Mouse (Mus musculus): ENCODE data around the gene Ankar. TPM values are rescaled to one million over a fixed set of nuclear protein-coding genes. Genes with fewer than 3 reads are reported as not detected.

The Ankar gene
- polyA plus RNA-seq, 1 experiment from 2014 or later = not detected

DNA sequence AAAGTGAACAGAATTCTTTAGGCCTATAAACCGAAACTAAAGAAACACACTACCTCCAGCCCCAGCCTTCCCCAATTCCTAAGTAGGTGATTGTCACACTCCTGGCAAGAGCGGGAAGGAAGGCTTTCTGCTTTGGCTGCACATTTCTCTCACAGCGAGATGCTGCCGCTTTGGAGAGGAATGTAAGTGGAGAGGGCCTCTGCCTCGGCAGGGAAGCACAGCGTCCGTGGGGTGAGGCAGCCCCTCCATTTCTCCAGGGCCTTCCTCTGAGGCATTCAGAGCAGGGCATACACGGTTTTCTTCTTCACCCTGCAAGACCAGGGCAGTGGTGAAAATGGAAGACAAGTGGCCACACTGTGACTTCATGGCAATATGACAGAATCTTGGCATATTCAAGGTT lies 22.3 kb upstream of the Ankar start:
- 40% methylated on average over 8 of the region's 8 CpGs for WGBS

DNA sequence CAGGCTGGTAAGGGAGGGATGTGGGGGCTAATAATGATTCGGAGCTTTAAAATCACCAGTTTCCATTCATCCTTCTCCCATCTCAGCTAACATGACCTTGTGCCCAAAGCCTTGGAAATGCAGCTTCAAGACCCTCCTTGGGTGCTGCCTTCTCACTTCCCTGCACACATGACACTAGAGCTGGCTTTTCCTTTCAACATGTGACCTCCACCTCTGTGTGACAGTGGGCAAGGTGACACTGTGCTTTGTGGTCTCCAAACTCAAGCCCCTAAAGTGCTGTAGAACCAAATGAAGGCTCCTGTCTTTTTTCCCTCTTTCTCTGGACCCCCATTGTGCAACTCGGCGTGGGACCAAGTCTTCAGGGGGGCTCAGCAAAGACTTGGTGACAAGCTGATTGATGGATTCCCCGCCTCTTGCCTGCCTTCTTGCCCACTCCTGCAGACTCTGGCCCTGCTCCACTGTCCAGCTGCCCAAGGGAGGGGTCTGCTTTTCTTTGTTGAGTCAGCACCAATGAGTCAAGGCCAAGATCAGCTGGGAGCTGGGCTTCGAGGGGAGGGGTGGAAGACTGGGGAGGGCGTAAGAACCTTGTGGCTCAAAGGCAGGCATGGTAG lies 19.8 kb upstream of the Ankar start:
- peak; percentile 78 for ATAC-seq (ENCODE audit: low FRiP score)
- Histone ChIP-seq H3K9ac (no peak overlapping the region), H3K4me3 (no peak overlapping the region), H3K36me3 (peaks cover 14% of the 10 kb centered on the region), H3K9me3 (no peaks in the 10 kb centered on the region), H3K27ac (no peak overlapping the region), H3K27me3 (no peaks in the 10 kb centered on the region), H3K4me2 (no peak overlapping the region), H3K4me1 (replicated peaks) (peaks cover 6% of the 10 kb centered on the region)
- 21% methylated on average over 6 of the region's 6 CpGs for WGBS

More for the DNA sequence above, 22.3 kb upstream of the Ankar start:
- no peak overlapping the region for H3K9ac ChIP-seq
- no peak overlapping the region for H3K27ac ChIP-seq
- H3K4me1 ChIP-seq (replicated peaks) = peaks cover 6% of the 10 kb centered on the region
- ATAC-seq (ENCODE audit: low FRiP score) = no peak
- no peak overlapping the region for H3K4me3 ChIP-seq
- no peaks in the 10 kb centered on the region for H3K27me3 ChIP-seq
- H3K36me3 ChIP-seq = peaks cover 5% of the 10 kb centered on the region; the same call in 1 of the 2 replicates
- H3K4me2 ChIP-seq = no peak overlapping the region
- H3K9me3 ChIP-seq = no peaks in the 10 kb centered on the region

DNA sequence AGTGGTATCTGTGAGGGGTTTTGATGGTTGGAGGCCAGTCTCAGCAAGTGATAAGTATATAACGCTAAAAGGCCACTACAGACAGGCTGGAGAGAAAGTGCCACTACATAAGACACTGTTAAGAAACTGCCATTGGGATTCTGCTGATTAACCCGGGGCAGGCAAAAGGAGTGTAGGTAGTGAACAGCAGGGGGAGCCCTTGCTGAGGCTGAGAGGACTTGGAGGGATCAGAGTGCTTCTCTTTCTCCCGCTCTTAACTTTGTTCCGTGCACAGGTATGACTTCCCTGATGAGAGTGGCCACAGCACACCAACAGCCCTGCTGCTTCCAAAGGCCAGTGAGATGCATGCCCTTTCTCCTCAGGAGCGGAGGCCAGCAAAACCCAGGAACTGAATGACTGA lies 18.5 kb upstream of the Ankar start:
- no peak overlapping the region for H3K9ac ChIP-seq
- no peak overlapping the region for H3K4me3 ChIP-seq
- H3K27me3 ChIP-seq = no peaks in the 10 kb centered on the region
- WGBS = 25% methylated on average over 5 of the region's 5 CpGs
- peaks cover 26% of the 10 kb centered on the region for H3K36me3 ChIP-seq
- no peak overlapping the region for H3K4me2 ChIP-seq
- H3K9me3 ChIP-seq = no peaks in the 10 kb centered on the region
- no peak overlapping the region for H3K27ac ChIP-seq
- H3K4me1 ChIP-seq (replicated peaks) = peaks cover 10% of the 10 kb centered on the region
- no peak for ATAC-seq (ENCODE audit: low FRiP score)

DNA sequence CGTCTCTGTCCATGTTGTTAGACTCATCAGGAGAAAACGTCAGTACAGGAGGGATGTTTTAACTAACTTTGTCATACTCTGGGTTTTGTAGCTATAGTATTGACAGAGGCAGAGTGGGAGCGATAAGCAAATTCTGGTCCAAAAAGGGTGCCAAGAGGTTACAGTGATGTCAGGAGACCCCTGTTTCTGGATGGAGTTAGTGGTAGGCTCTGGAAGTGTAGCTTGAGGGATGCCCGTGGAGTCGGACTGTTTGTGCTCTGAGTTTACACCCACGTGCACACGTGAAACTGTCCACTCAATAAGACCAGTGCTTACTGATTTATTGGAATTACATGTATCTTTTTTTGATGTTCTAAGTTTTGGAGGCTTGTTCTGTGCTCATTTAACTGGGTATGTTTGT lies 17.2 kb upstream of the Ankar start:
- no peaks in the 10 kb centered on the region for H3K27me3 ChIP-seq
- no peak overlapping the region for H3K27ac ChIP-seq
- 93% methylated on average over 7 of the region's 7 CpGs for WGBS
- no peaks in the 10 kb centered on the region for H3K9me3 ChIP-seq
- H3K9ac ChIP-seq = no peak overlapping the region
- H3K4me3 ChIP-seq = no peak overlapping the region
- H3K4me2 ChIP-seq = no peak overlapping the region
- peaks cover 20% of the 10 kb centered on the region for H3K4me1 ChIP-seq (replicated peaks)
- ATAC-seq (ENCODE audit: low FRiP score) = no peak
- peaks cover 37% of the 10 kb centered on the region for H3K36me3 ChIP-seq

DNA sequence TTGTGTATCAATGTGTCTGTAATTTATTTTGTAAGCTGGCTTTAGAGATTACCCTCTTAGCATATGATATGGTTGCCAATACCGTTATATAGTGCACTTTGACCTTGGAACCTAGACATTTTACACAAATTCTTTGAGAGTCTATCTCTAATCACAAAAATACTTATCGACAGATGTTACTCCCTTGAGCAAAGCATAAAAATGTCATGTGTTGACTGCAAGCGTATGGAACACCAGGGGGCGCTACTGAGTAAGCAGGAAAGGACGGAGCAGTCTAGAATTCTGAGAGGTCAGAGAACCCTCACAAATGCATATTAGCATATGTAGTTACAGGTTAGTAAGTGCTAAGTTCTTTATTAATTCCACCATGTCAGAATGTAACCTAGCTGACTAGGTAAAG lies 16.5 kb upstream of the Ankar start:
- no peak for ATAC-seq (ENCODE audit: low FRiP score)
- no peaks in the 10 kb centered on the region for H3K9me3 ChIP-seq
- no peak overlapping the region for H3K27ac ChIP-seq
- no peak overlapping the region for H3K4me2 ChIP-seq
- H3K27me3 ChIP-seq = no peaks in the 10 kb centered on the region
- no peak overlapping the region for H3K9ac ChIP-seq
- no peak overlapping the region for H3K4me3 ChIP-seq
- WGBS = 14% methylated on average over 5 of the region's 5 CpGs
- H3K36me3 ChIP-seq = peaks cover 38% of the 10 kb centered on the region
- H3K4me1 ChIP-seq (replicated peaks) = peaks cover 26% of the 10 kb centered on the region

DNA sequence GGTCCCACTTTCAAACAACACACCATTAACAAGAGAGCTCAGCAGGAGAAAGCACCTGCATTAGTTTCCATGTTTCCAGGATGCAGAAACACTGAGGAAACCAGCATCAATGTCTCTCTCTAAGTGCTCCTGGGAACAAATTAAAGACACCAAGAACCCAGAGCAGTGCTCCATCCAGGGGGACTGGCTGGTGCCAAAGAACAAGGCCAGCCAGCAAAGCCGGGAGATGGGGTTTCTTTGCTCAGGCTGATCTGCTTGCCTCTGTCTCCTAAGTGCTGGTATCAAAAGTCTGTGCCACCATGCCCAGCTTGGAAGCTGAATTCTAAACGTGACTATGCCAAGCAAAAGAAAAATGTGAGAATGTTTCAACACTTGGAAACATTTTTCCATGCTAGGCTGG lies 16.0 kb upstream of the Ankar start:
- H3K4me3 ChIP-seq = no peak overlapping the region
- no peaks in the 10 kb centered on the region for H3K27me3 ChIP-seq
- peaks cover 28% of the 10 kb centered on the region for H3K4me1 ChIP-seq (replicated peaks)
- H3K4me2 ChIP-seq = no peak overlapping the region
- no peaks in the 10 kb centered on the region for H3K9me3 ChIP-seq
- no peak overlapping the region for H3K9ac ChIP-seq
- no peak for ATAC-seq (ENCODE audit: low FRiP score)
- no peak overlapping the region for H3K27ac ChIP-seq
- 52% methylated on average over 2 of the region's 2 CpGs for WGBS
- H3K36me3 ChIP-seq = peaks cover 38% of the 10 kb centered on the region

DNA sequence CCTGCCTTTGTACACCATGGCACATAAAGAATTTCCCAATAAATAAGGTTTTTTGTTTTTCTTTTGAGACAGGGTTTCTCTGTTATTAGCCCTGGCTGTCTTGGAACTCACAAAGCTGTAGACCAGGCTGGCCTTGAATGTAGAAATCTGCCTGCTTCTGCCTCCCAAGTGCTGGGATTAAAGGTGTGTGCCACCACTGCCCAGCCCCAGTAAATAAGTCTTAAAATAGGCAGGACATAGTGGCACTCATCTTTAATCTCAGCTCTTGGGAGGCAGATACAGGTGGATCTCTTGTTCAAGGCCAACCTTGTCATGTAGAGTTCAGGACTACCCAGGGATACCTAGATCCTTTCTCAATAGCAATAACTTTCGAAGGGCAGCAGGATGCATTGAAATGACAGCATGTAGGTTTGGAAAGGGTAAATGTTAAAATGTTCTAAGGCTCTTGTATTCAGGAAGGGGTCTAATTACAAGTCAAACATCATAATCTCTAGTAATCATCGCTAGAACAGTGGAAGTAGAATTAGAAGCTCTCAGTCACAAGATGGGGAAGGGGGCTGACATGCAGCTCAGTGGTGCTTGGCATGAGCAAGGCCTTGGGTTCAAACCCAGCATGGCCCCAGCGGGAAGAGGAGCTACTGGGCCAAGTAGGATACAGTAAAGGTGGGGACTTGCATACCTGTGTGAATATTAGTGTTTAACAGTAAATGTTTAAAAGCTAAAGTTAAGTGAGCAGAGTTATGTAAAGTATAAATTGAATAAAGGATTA lies 15.4 kb upstream of the Ankar start:
- no peak overlapping the region for H3K4me2 ChIP-seq
- no peaks in the 10 kb centered on the region for H3K9me3 ChIP-seq
- H3K9ac ChIP-seq = no peak overlapping the region
- peaks cover 28% of the 10 kb centered on the region for H3K4me1 ChIP-seq (replicated peaks)
- WGBS = 90% methylated on average over 3 of the region's 3 CpGs
- no peak overlapping the region for H3K4me3 ChIP-seq
- H3K36me3 ChIP-seq = peaks cover 38% of the 10 kb centered on the region
- no peak overlapping the region for H3K27ac ChIP-seq
- no peak for ATAC-seq (ENCODE audit: low FRiP score)
- H3K27me3 ChIP-seq = no peaks in the 10 kb centered on the region

DNA sequence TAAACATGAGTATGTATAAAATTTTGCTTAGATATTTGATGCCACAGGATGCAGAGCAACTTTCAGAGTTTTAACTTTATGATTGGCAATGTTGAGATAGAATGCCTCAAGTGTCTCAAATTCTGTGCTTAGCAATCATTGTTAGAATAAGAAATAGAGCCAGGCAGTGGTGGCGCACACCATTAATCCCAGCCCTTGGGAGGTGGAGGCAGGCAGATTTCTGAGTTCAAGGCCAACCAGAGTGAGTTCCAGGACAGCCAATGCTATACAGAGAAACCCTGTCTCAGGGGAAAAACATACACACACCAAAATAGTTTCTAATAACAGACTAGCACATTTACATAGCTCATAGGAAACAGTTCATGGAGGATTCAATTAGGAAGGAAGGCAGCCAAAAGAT lies 14.7 kb upstream of the Ankar start:
- peaks cover 23% of the 10 kb centered on the region for H3K4me1 ChIP-seq (replicated peaks)
- H3K9me3 ChIP-seq = no peaks in the 10 kb centered on the region
- WGBS = 92% methylated on average over 1 of the region's 1 CpGs
- no peaks in the 10 kb centered on the region for H3K27me3 ChIP-seq
- H3K36me3 ChIP-seq = peaks cover 38% of the 10 kb centered on the region
- no peak overlapping the region for H3K27ac ChIP-seq
- no peak overlapping the region for H3K9ac ChIP-seq
- no peak overlapping the region for H3K4me3 ChIP-seq
- no peak for ATAC-seq (ENCODE audit: low FRiP score)
- no peak overlapping the region for H3K4me2 ChIP-seq

DNA sequence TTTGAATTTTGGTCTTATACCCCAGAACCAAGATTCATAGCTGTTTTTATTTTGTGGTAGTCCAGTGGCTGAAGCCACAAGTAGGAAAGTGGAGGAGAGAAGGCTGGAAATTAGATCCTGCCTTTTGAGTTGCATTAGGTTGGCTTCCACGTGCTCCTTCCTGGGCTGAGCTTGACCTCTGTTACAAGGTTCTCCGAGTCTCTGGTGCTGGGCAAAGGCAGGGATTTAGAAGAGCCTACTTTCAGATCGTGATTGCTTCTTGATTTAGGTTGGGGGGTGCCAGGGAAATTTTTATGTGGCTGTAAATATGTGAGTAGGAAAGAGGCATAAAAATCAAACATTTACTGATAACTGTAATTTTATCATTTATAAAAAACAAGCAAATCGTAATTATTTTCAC lies 14.2 kb upstream of the Ankar start:
- Histone ChIP-seq H3K36me3 (peaks cover 38% of the 10 kb centered on the region), H3K9ac (no peak overlapping the region), H3K9me3 (no peaks in the 10 kb centered on the region), H3K4me2 (no peak overlapping the region), H3K4me1 (replicated peaks) (peaks cover 22% of the 10 kb centered on the region), H3K27ac (no peak overlapping the region), H3K27me3 (no peaks in the 10 kb centered on the region), H3K4me3 (no peak overlapping the region)
- WGBS = 75% methylated on average over 4 of the region's 4 CpGs
- no peak for ATAC-seq (ENCODE audit: low FRiP score)

DNA sequence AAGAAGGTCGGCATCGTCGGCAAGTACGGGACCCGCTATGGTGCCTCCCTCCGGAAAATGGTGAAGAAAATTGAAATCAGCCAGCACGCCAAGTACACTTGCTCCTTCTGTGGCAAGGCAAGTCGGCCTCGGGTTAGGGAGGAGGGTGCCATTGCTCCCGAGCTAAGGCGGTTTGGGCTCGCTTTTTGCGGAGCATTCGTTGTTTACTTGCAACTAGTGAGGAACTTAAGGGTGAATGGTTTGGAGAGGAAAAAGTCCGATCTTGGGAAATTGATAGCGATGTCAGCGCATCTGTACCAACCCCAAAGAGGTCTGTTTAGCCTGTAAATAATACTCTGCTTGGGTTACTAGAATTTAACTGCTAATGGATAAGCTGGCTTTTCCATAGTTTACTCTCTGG lies 11.3 kb upstream of the Ankar start:
- Histone ChIP-seq H3K9me3 (no peaks in the 10 kb centered on the region), H3K4me3 (peak overlapping the region; percentile 76), H3K27ac (peak overlapping the region; percentile 91), H3K4me1 (replicated peaks) (peaks cover 22% of the 10 kb centered on the region), H3K4me2 (peak overlapping the region; percentile 69), H3K9ac (peak overlapping the region; percentile 89), H3K27me3 (no peaks in the 10 kb centered on the region), H3K36me3 (peaks cover 33% of the 10 kb centered on the region)
- ATAC-seq (ENCODE audit: low FRiP score) = no peak
- 1% methylated on average over 17 of the region's 17 CpGs for WGBS

DNA sequence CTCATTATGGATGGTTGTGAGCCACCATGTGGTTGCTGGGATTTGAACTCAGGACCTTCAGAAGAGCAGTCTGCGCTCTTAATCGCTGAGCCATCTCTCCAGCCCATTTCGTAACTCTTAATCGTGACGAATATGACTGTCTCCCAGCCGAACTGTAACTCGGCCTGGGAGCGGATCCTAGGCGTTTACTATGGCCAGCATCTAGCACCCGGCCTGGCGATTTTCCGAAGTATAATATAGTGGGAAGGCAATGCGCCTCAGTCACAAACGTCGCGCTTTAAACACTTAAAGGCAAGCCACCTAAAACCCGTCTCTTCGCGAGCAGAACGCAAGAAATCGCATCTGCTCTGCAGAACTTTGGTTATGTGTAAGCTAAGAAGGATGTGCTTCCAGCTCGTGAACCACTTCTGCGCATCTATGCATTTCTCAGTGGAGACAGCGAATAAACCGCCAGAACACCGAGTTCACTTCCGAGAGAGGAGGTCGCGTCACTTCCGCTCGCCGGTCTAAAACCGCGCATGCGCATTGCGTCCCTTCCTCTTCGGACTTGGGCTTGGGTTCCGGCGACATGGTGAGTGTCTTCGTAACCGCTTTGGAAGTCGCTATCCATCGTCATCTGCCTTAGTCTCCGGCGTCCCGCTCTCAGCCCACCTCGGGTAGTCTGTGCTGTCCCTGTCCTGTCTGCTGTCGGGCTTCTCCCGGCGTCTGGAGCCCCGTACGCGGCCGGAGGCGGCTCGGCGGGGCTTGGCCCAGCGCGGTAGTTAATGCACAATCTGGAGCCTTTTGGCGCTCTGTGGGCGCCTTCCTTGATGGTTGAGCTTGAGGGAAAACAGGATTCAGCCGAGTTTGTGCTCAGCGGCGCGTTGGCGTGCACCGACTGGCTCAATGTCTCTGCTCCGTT lies 10.6 kb upstream of the Ankar start, which contains the start of gene Rpl37a:
Rpl37a (plus strand) TSS at position 538 of the 901 bp plus-strand sequence.
- Histone ChIP-seq H3K9ac (peak within 1 kb of the TSS; percentile 89), H3K36me3 (peaks cover 32% of the 10 kb centered on the region), H3K9me3 (no peaks in the 10 kb centered on the region), H3K4me1 (replicated peaks) (peaks cover 22% of the 10 kb centered on the region), H3K4me3 (peak within 1 kb of the TSS; percentile 76), H3K4me2 (peak within 1 kb of the TSS; percentile 69), H3K27me3 (no peaks in the 10 kb centered on the region), H3K27ac (peak within 1 kb of the TSS; percentile 91)
- 3% methylated on average over 68 of the region's 68 CpGs for WGBS
- ATAC-seq (ENCODE audit: low FRiP score) = peak; percentile 95

DNA sequence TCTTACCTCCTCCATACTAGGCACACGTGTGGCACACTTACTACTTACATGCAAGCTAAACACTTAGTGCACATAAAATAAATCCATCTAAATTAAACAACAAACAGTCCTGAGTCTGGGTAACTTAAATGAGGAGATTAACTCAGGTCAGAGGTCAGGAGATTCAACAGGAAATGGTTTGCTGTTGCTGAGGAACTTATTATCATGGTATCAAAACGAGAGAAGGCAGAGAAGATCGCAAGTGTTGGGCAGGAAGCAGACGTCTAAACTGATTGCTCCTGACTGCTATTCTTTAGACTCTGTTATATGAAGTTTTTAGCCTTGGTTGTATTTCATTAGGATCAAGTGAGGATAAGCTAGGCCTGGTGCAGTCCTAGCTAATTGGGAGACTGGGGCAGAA lies 7.1 kb upstream of the Ankar start:
- 78% methylated on average over 4 of the region's 4 CpGs for WGBS
- H3K9me3 ChIP-seq = no peaks in the 10 kb centered on the region
- H3K4me2 ChIP-seq = no peak overlapping the region
- H3K4me3 ChIP-seq = no peak overlapping the region
- H3K9ac ChIP-seq = no peak overlapping the region
- peaks cover 8% of the 10 kb centered on the region for H3K4me1 ChIP-seq (replicated peaks)
- H3K36me3 ChIP-seq = peaks cover under 1% of the 10 kb centered on the region
- no peak overlapping the region for H3K27ac ChIP-seq
- ATAC-seq (ENCODE audit: low FRiP score) = no peak
- H3K27me3 ChIP-seq = no peaks in the 10 kb centered on the region

All from hindbrain, embryonic 13.5 days (tissue).